Mouse (Mus musculus) CH12.LX (cell line): Measurements from ENCODE around the gene Dcaf11. TPM values are rescaled to one million over a fixed set of nuclear protein-coding genes. Genes with fewer than 3 reads are reported as not detected.

Experiments
- DNase-seq: peaks from one replicate; pipeline ENCODE4 v3.0.0-alpha.2; 2013; ENCODE audit errors: extremely low read depth
- H3K27ac ChIP-seq: 2 replicates; pipeline ENCODE4 v1.5.1; 2012; ENCODE audit warnings: low read depth, mild to moderate bottlenecking, control low read depth, moderate library complexity; ENCODE audit not compliant: insufficient read depth
- H3K27me3 ChIP-seq: replicated peaks from 2 replicates; pipeline ENCODE3; 2012; ENCODE audit warnings: inconsistent platforms
- H3K36me3 ChIP-seq, 2 experiments: replicated peaks in 1 of 2; 2 replicates each; pipeline versions ENCODE3 to v1.6.1; 2012; ENCODE audit warnings: inconsistent platforms in 1 of 2, low read length in 1 of 2, mild to moderate bottlenecking in 1 of 2, mixed read lengths in 1 of 2, moderate library complexity in 1 of 2; ENCODE audit not compliant: control insufficient read depth in 1 of 2, insufficient read depth in 1 of 2
- H3K4me1 ChIP-seq, 2 experiments: 2 replicates each; pipeline ENCODE4 v1.6.1; 2012; ENCODE audit warnings: inconsistent platforms in 1 of 2, moderate library complexity in 1 of 2; ENCODE audit not compliant: insufficient read depth in 2 of 2, control insufficient read depth in 1 of 2
- H3K4me2 ChIP-seq: 2 replicates; pipeline ENCODE4 v1.6.1; 2012; ENCODE audit warnings: low read depth, mild to moderate bottlenecking, control low read depth; ENCODE audit not compliant: poor library complexity, insufficient read depth, severe bottlenecking
- H3K4me3 ChIP-seq, 3 experiments: fragments of 150-350 bp in 1 of 3; sonication (generic) in 1 of 3; replicated peaks in 1 of 3; 2 replicates each; pipeline versions ENCODE3 to v1.5.1; 2011 to 2012; ENCODE audit warnings: low read depth in 2 of 3, low read length in 2 of 3, mild to moderate bottlenecking in 2 of 3, moderate library complexity in 2 of 3, control low read depth in 1 of 3, improper control_type of control experiment in 1 of 3, inconsistent platforms in 1 of 3, mixed read lengths in 1 of 3; ENCODE audit not compliant: poor library complexity in 1 of 3
- H3K79me2 ChIP-seq: replicated peaks from 2 replicates; pipeline ENCODE4 v1.6.1; 2012; ENCODE audit warnings: mild to moderate bottlenecking, moderate library complexity; ENCODE audit not compliant: control insufficient read depth, poor library complexity, insufficient read depth, severe bottlenecking; ENCODE audit errors: extremely low read depth
- H3K9ac ChIP-seq: 2 replicates; pipeline ENCODE4 v1.6.1; 2012; ENCODE audit warnings: low read depth, mild to moderate bottlenecking, control low read depth, moderate library complexity; ENCODE audit not compliant: insufficient read depth
- H3K9me3 ChIP-seq: replicated peaks from 2 replicates; pipeline ENCODE3; 2012; ENCODE audit warnings: low read length, inconsistent platforms, mixed read lengths
- BHLHE40 ChIP-seq: IDR thresholded peaks from 2 replicates; pipeline ENCODE4 v1.6.1; 2011; ENCODE audit warnings: mild to moderate bottlenecking, low read depth, low read length, improper control_type of control experiment
- CHD2 ChIP-seq: IDR thresholded peaks from 2 replicates; pipeline ENCODE4 v1.6.1; 2011; ENCODE audit warnings: low read length, improper control_type of control experiment
- CTCF ChIP-seq, 2 experiments: IDR thresholded peaks in 1 of 2; conservative IDR thresholded peaks in 1 of 2; 2 replicates each; pipeline ENCODE4 v1.5.1; 2011 to 2012; ENCODE audit warnings: low read depth in 2 of 2, low read length in 2 of 2, improper control_type of control experiment in 1 of 2, inconsistent platforms in 1 of 2, mild to moderate bottlenecking in 1 of 2, moderate library complexity in 1 of 2
- ELF1 ChIP-seq: IDR thresholded peaks from 2 replicates; pipeline ENCODE4 v1.6.1; 2014; ENCODE audit warnings: low read depth, mild to moderate bottlenecking, inconsistent platforms, low read length, improper control_type of control experiment
- EP300 ChIP-seq: IDR thresholded peaks from 2 replicates; pipeline ENCODE4 v1.6.1; 2011; ENCODE audit warnings: low read length, improper control_type of control experiment
- GABPA ChIP-seq: IDR thresholded peaks from 2 replicates; pipeline ENCODE4 v1.6.1; 2012; ENCODE audit warnings: low read depth, low read length, improper control_type of control experiment, inconsistent platforms; ENCODE audit not compliant: insufficient replicate concordance
- HCFC1 ChIP-seq: IDR thresholded peaks from 2 replicates; pipeline ENCODE4 v1.6.1; 2012; ENCODE audit warnings: low read depth, mild to moderate bottlenecking, inconsistent platforms, low read length, improper control_type of control experiment
- IRF4 ChIP-seq: IDR thresholded peaks from 2 replicates; pipeline ENCODE4 v1.6.1; 2014; ENCODE audit warnings: low read depth, mild to moderate bottlenecking, inconsistent platforms, low read length, improper control_type of control experiment
- JUN ChIP-seq: IDR thresholded peaks from 2 replicates; pipeline ENCODE4 v1.6.1; 2011; ENCODE audit warnings: low read depth, mild to moderate bottlenecking, low read length, improper control_type of control experiment, moderate library complexity; ENCODE audit not compliant: insufficient read depth
- MAX ChIP-seq: IDR thresholded peaks from 2 replicates; pipeline ENCODE4 v1.6.1; 2011; ENCODE audit warnings: low read length, improper control_type of control experiment
- MEF2A ChIP-seq: IDR thresholded peaks from 2 replicates; pipeline ENCODE4 v1.6.1; 2014; ENCODE audit warnings: low read depth, mild to moderate bottlenecking, inconsistent platforms, low read length, improper control_type of control experiment, borderline replicate concordance
- MXI1 ChIP-seq: IDR thresholded peaks from 2 replicates; pipeline ENCODE4 v1.6.1; 2011; ENCODE audit warnings: mild to moderate bottlenecking, low read depth, low read length, improper control_type of control experiment
- NELFE ChIP-seq: IDR thresholded peaks from 2 replicates; pipeline ENCODE4 v1.6.1; 2011; ENCODE audit warnings: low read depth, low read length, improper control_type of control experiment
- NRF1 ChIP-seq: IDR thresholded peaks from 2 replicates; pipeline ENCODE4 v1.6.1; 2014; ENCODE audit warnings: low read depth, mild to moderate bottlenecking, inconsistent platforms, low read length, improper control_type of control experiment, moderate library complexity
- PAX5 ChIP-seq: IDR thresholded peaks from 2 replicates; pipeline ENCODE4 v1.6.1; 2012; ENCODE audit warnings: low read length, inconsistent platforms, mixed read lengths
- POLR2A ChIP-seq: IDR thresholded peaks from 2 replicates; pipeline ENCODE4 v1.6.1; 2011; ENCODE audit warnings: low read depth, mild to moderate bottlenecking, improper control_type of control experiment, low read length
- POLR2AphosphoS2 ChIP-seq: IDR thresholded peaks from 2 replicates; pipeline ENCODE4 v1.6.1; 2011; ENCODE audit warnings: low read depth, low read length, improper control_type of control experiment
- RAD21 ChIP-seq: IDR thresholded peaks from 2 replicates; pipeline ENCODE4 v1.6.1; 2011; ENCODE audit warnings: low read depth, mild to moderate bottlenecking, low read length, improper control_type of control experiment, moderate library complexity
- RCOR1 ChIP-seq: conservative IDR thresholded peaks from 2 replicates; pipeline ENCODE4 v1.6.1; 2012; ENCODE audit warnings: low read depth, mild to moderate bottlenecking, inconsistent platforms, low read length, improper control_type of control experiment
- SIN3A ChIP-seq: IDR thresholded peaks from 2 replicates; pipeline ENCODE4 v1.6.1; 2012; ENCODE audit warnings: low read length, improper control_type of control experiment, inconsistent platforms
- SMC3 ChIP-seq: IDR thresholded peaks from 2 replicates; pipeline ENCODE4 v1.6.1; 2011; ENCODE audit warnings: low read depth, low read length, improper control_type of control experiment
- TCF12 ChIP-seq: IDR thresholded peaks from 2 replicates; pipeline ENCODE4 v1.6.1; 2014; ENCODE audit warnings: low read depth, mild to moderate bottlenecking, inconsistent platforms, low read length, improper control_type of control experiment
- UBTF ChIP-seq: IDR thresholded peaks from 2 replicates; pipeline ENCODE4 v1.6.1; 2012; ENCODE audit warnings: low read depth, mild to moderate bottlenecking, inconsistent platforms, low read length, improper control_type of control experiment, moderate library complexity
- USF1 ChIP-seq: IDR thresholded peaks from 2 replicates; pipeline ENCODE4 v1.6.1; 2014; ENCODE audit warnings: low read depth, mild to moderate bottlenecking, inconsistent platforms, low read length, improper control_type of control experiment
- ZNF384 ChIP-seq: IDR thresholded peaks from 2 replicates; pipeline ENCODE4 v1.6.1; 2012; ENCODE audit warnings: low read depth, low read length, improper control_type of control experiment, inconsistent platforms
- dilution Hi-C: fragments of 300-500 bp; cut with MboI; formaldehyde crosslinking; loops from 2 replicates; pipeline ENCODE4 v1.14.3; 2020; ENCODE audit warnings: low sequenced_read_pairs; ENCODE audit not compliant: extremely low pct_unique_long_range_greater_than_20kb, extremely low pct_ligation_motif_present
- in situ Hi-C: fragments of 300-500 bp; cut with MboI; formaldehyde crosslinking; loops from 3 replicates; pipeline ENCODE4 v1.14.3; 2019; ENCODE audit warnings: low sequenced_read_pairs, low pct_ligation_motif_present, low pct_unique_long_range_greater_than_20kb, mixed read lengths
- polyA plus RNA-seq: library from polyadenylated mRNA; unstranded; fragments of >175 nt; gene quantifications from 2 replicates; pipeline ENCODE4 v1.2.1, GENCODE M21; 2012; ENCODE audit warnings: low read depth; ENCODE audit not compliant: insufficient read length
- total RNA-seq, 2 experiments: library from RNA; depleted of rRNA; stranded (reverse); fragments of 300-350 nt in 1 of 2; fragments of >200 nt in 1 of 2; gene quantifications; 2 replicates each; pipeline ENCODE4 v1.2.3; 2012 to 2014

The Dcaf11 gene
- total and polyA plus RNA-seq, 3 experiments: 29.3 to 39.1 (median 32.6) TPM

GRCm38 (mm10) chr14:55584303-55584701 lies 24.5 kb downstream of the Dcaf11 start:
- peak overlapping the region; percentile 55 for H3K4me2 ChIP-seq
- H3K4me1 ChIP-seq: peaks cover 21 to 74% of the 10 kb centered on the region in 2 experiments
- dilution Hi-C loops: no loop called here
- peaks cover 20% of the 10 kb centered on the region for H3K79me2 ChIP-seq
- in situ Hi-C loops: no loop called here
- H3K9me3 ChIP-seq: no peaks in the 10 kb centered on the region
- H3K9ac ChIP-seq: peak overlapping the region; percentile 10; the same call in 1 of the 2 replicates
- H3K27me3 ChIP-seq: no peaks in the 10 kb centered on the region
- H3K36me3 ChIP-seq: peaks cover 36 to 67% of the 10 kb centered on the region in 2 experiments
- DNase-seq: no peak
- H3K4me3 ChIP-seq: peak overlapping the region; percentile 57 to 76 (median 74)
- no peak overlapping the region for H3K27ac ChIP-seq
- TF ChIP-seq MEF2A (no peak), USF1 (no peak), HCFC1 (no peak), SMC3 (no peak), MXI1 (no peak), NRF1 (no peak), IRF4 (no peak), MAX (no peak), POLR2AphosphoS2 (no peak), BHLHE40 (no peak), ELF1 (no peak), POLR2A (no peak), SIN3A (no peak), EP300 (no peak), CHD2 (no peak), TCF12 (no peak), CTCF (conservative IDR thresholded peaks at IDR 0.05 in 1 of 2, IDR thresholded peaks at IDR 0.05 in 1 of 2; ENCODE audit: low read depth in 2 of 2, low read length in 2 of 2) (no peak), RAD21 (no peak), PAX5 (no peak), GABPA (no peak)

DNA sequence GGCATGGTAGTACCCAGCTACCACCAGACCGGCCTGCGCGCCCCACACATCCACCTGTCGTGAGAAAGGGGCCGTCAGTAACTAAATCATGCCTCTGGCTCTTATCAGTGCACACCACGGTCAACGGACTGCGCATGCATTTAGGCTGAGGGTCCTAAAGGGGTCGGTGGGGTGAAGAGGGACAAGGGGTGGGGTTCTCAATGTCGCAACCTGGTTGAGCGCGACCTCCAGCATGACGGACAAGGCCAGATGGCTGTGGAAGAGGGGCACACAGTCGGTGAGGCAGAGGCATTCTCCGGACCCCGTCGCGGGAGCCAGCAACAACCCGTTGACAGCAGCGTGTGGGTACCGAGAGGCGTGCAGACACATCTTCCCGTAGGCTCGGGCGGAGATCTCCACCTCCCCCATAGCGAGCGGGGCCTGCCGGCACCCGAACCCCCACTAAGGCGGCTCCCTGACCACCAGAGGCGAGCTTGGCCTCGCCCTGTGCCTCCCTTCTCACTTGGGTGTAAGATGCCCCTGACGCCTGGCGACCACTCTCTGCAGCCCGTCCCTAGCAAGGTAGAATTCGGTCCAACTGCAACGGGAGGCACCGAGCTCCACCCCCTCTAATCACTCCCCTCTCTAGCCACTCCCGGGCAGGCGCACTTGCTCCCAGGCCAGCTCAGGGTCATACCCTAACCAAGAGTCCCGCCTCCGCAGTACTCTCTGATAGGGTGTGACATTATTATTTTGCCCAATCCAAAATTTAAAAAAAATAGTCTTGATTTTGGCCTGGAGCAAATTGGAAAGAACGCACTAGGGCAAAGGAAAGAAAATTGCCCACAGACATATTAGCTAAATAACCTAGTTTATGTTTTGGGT lies 25.1 kb downstream of the Dcaf11 start, which contains the start of gene Emc9:
TSS of gene Emc9 (minus strand) at position 601 of the 864 bp plus-strand sequence.
- Histone ChIP-seq H3K9me3 (no peaks in the 10 kb centered on the region), H3K27me3 (no peaks in the 10 kb centered on the region), H3K27ac (peak within 1 kb of the TSS; percentile 83), H3K36me3 (peaks cover 36 to 64% of the 10 kb centered on the region in 2 experiments), H3K4me2 (peak within 1 kb of the TSS; percentile 55), H3K4me3 (peak within 1 kb of the TSS; percentile 57 to 76 (median 74)), H3K79me2 (peaks cover 22% of the 10 kb centered on the region), H3K4me1 (peaks cover 19 to 69% of the 10 kb centered on the region in 2 experiments), H3K9ac (peak within 1 kb of the TSS; percentile 10; the same call in 1 of the 2 replicates)
- dilution Hi-C loops (no loop called here), in situ Hi-C loops (no loop called here)
- TF ChIP-seq RCOR1 (no peak), ELF1 (0 out of 2 replicates have a peak, but pooled peaks have one; percentile 17), UBTF (0 out of 2 replicates have a peak, but pooled peaks have one; percentile 22), IRF4 (no peak; the same call in 1 of the 2 replicates), MAX (no peak), EP300 (no peak), SMC3 (no peak), POLR2AphosphoS2 (no peak), ZNF384 (no peak), MEF2A (0 out of 2 replicates have a peak, but pooled peaks have one; percentile 26), JUN (no peak), SIN3A (peak; percentile 65), NRF1 (peak; percentile 83), POLR2A (peak; percentile 50), BHLHE40 (0 out of 2 replicates have a peak, but pooled peaks have one; percentile 7), CHD2 (peak; percentile 39), MXI1 (peak; percentile 78), NELFE (peak; percentile 37; the same call in 1 of the 2 replicates)
- DNase-seq: peak; percentile 75
